Mouse (Mus musculus): ENCODE results near the gene Rcan2.

DNA sequence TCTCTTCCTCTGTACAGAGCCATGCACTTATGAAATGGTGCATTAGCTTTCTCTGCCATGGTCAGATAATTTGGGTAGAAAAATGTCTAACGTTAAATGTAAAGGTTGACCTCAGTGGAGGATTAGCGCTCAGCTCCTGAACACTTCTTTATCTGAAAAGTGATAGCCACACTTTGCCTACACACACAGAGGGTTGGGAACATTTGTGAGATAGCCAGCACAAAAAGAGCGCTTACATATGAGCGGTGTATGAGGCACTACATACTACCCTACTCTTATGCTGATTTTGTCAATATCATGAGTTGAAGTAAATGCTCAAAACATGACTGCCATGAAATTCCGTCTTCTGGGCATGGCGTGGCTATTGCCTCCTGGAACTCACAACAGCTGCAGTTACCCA is 196.9 kb downstream of the Rcan2 start:
- TF ChIP-seq CTCF (IDR thresholded peaks at IDR 0.05; ENCODE audit: low read depth) (no peak), EP300 (IDR thresholded peaks at IDR 0.05; ENCODE audit: low read depth) (no peak)
